Mouse (Mus musculus) neural tube, embryonic 12.5 days (tissue): ENCODE measurements around the gene Hspb1. TPM values are rescaled to one million over a fixed set of nuclear protein-coding genes. Genes with fewer than 3 reads are reported as not detected.
A peak's percentile ranks its signal among the peaks of the same experiment; 100 is the strongest.

Experiments used
- ATAC-seq: fragments of 200-750 bp; cut with Nextera tagmentation; 2 replicates; pipeline ENCODE4 v1.8.0; 2017; ENCODE audit warnings: low read depth, mild to moderate bottlenecking, moderate TSS enrichment, moderate library complexity; ENCODE audit not compliant: low FRiP score
- H3K27ac ChIP-seq: fragments of 300-500 bp; sonication (generic); 2 replicates; pipeline ENCODE4 v1.5.1; 2016
- H3K27me3 ChIP-seq: fragments of 300-500 bp; sonication (generic); replicated peaks from 2 replicates; pipeline ENCODE4 v1.6.1; 2016; ENCODE audit warnings: mild to moderate bottlenecking
- H3K36me3 ChIP-seq: fragments of 300-500 bp; sonication (generic); 2 replicates; pipeline ENCODE4 v1.6.1; 2016; ENCODE audit warnings: mild to moderate bottlenecking
- H3K4me1 ChIP-seq: fragments of 300-500 bp; sonication (generic); 2 replicates; pipeline ENCODE4 v1.6.1; 2016
- H3K4me2 ChIP-seq: fragments of 300-500 bp; sonication (generic); replicated peaks from 2 replicates; pipeline ENCODE4 v1.6.1; 2016; ENCODE audit warnings: mild to moderate bottlenecking
- H3K4me3 ChIP-seq: fragments of 300-500 bp; sonication (generic); 2 replicates; pipeline ENCODE4 v1.5.1; 2016
- H3K9ac ChIP-seq: fragments of 300-500 bp; sonication (generic); 2 replicates; pipeline ENCODE4 v1.6.1; 2016; ENCODE audit warnings: mild to moderate bottlenecking
- H3K9me3 ChIP-seq: fragments of 300-500 bp; sonication (generic); 2 replicates; pipeline ENCODE4 v1.6.1; 2016; ENCODE audit warnings: mild to moderate bottlenecking
- WGBS: fragments of 180-500 bp; shearing (Covaris S2); methylation state at CpG from one replicate; pipeline ENCODE4 v1.1.7; 2016; 5-methylcytosine and 5-hydroxymethylcytosine counted together
- polyA plus RNA-seq: library from polyadenylated mRNA; unstranded; fragments of >200 nt; fragmentation: Nextera tagmentation; extraction: Ambion mirVana; gene quantifications from 2 replicates; pipeline ENCODE4 v1.2.1, GENCODE M21; 2016

Hspb1 gene
- polyA plus RNA-seq, 1 experiment from 2014 or later = 22.3 TPM

DNA sequence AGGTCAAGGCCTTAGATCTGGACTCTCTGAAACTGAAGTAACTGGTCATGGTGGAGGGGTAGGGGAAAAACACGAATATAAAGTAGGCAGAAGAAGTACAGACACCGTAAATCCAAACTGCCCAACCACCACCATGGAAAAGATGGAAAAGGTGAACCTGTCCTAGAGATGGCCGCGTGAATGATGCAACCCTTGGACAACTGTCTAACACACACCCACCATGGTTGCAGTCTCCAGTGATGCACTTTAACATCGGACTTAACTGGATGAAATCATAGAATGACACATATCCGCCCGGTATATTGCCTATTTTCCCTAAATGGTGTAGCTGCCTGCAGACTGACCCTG, 47.4 kb downstream of the Hspb1 start:
- H3K4me2 ChIP-seq = peak overlapping the region; percentile 63
- 54% methylated on average over 7 of the region's 7 CpGs for WGBS
- H3K4me1 ChIP-seq = peaks cover 16% of the 10 kb centered on the region
- H3K9me3 ChIP-seq = no peaks in the 10 kb centered on the region
- peaks cover 20% of the 10 kb centered on the region for H3K36me3 ChIP-seq
- H3K27ac ChIP-seq = no peak overlapping the region
- H3K27me3 ChIP-seq = no peaks in the 10 kb centered on the region
- ATAC-seq = peak; percentile 19; the same call in 1 of the 2 replicates
- peak overlapping the region; percentile 91; the same call in 1 of the 2 replicates for H3K4me3 ChIP-seq
- H3K9ac ChIP-seq = no peak overlapping the region

- Histone ChIP-seq H3K4me3 (no peak overlapping the region), H3K27me3 (no peaks in the 10 kb centered on the region), H3K4me1 (peaks cover 16% of the 10 kb centered on the region), H3K36me3 (peaks cover 14% of the 10 kb centered on the region), H3K4me2 (no peak overlapping the region), H3K27ac (no peak overlapping the region), H3K9ac (no peak overlapping the region), H3K9me3 (no peaks in the 10 kb centered on the region)
- ATAC-seq = no peak
- WGBS = 83% methylated on average over 6 of the region's 6 CpGs
These were observed 48.0 kb downstream of the Hspb1 start for GRCm38 (mm10) chr5:135935641-135936190.

Other genes with a start within 250 kb of the Hspb1 start
- gene Por, start 217.9 kb upstream of the Hspb1 start, polyA plus RNA-seq = 112 and 113 TPM in 2 replicates
- 73.5 and 74.7 TPM in 2 replicates for gene Tmem120a, start 143.5 kb upstream of the Hspb1 start, polyA plus RNA-seq
- 0.30 TPM in 1 of 2 replicates, not detected in the other for gene Styxl1, start 109.5 kb upstream of the Hspb1 start, polyA plus RNA-seq
- 606 and 613 TPM in 2 replicates for gene Mdh2, start 109.4 kb upstream of the Hspb1 start, polyA plus RNA-seq
- gene Srrm3, start 81.0 kb upstream of the Hspb1 start, polyA plus RNA-seq = 71.4 and 77.2 TPM in 2 replicates
- gene Ywhag, start 46.7 kb downstream of the Hspb1 start, polyA plus RNA-seq = 516 and 524 TPM in 2 replicates
- 1.4 and 1.7 TPM in 2 replicates for gene Ssc4d, start 86.6 kb downstream of the Hspb1 start, polyA plus RNA-seq
- 0.15 TPM in 1 of 2 replicates, not detected in the other for gene Zp3, start 92.2 kb downstream of the Hspb1 start, polyA plus RNA-seq
- gene Dtx2, start 106.9 kb downstream of the Hspb1 start, polyA plus RNA-seq = 29.5 and 31.7 TPM in 2 replicates
- gene Upk3b, start 150.6 kb downstream of the Hspb1 start, polyA plus RNA-seq = 0.10 and 0.19 TPM in 2 replicates
- gene Upk3bl, start 166.6 kb downstream of the Hspb1 start, polyA plus RNA-seq = 1.4 and 2.1 TPM in 2 replicates
- gene Rasa4, start 196.0 kb downstream of the Hspb1 start, polyA plus RNA-seq = 10.8 and 11.0 TPM in 2 replicates
- gene Polr2j, start 228.7 kb downstream of the Hspb1 start, polyA plus RNA-seq = 234 and 249 TPM in 2 replicates
- gene Lrwd1, start 248.2 kb downstream of the Hspb1 start, polyA plus RNA-seq = 37.6 and 37.7 TPM in 2 replicates
- gene Alkbh4, start 248.2 kb downstream of the Hspb1 start, polyA plus RNA-seq = 23.8 and 24.6 TPM in 2 replicates